Mouse (Mus musculus): ENCODE measurements around the gene Ttll8.

DNA sequence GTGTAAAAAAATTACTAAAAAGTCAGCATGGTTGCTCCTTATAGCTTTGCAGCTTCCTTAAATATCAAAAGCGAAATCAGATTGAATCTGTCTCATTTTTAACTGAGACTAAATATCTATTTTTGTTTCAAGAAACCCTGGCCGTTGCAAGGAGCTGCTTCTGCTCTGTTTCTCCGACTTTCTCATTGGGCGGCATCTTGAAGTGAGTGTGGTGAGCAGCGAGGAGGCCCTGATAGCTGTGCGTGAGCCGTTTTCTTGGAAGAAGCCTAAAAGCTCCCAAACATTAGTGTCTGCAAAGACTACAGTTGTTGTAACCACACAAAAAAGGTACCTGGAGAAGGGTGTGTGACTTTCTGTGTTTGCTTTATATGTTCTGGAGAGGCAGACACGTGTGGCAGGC is 44.4 kb upstream of the Ttll8 start:
- no peak for TF ChIP-seq EP300 (IDR thresholded peaks at IDR 0.05; ENCODE audit: low read depth)
- no peak for TF ChIP-seq CTCF (IDR thresholded peaks at IDR 0.05; ENCODE audit: low read depth)
